Mouse (Mus musculus): Measurements from ENCODE around the gene Tle3.

The Tle3 gene

GRCm38 (mm10) chr9:61439092-61439491 is 66.9 kb downstream of the Tle3 start:
- peak in 1 of 2 experiments; percentile 11 for DNase-seq

DNA sequence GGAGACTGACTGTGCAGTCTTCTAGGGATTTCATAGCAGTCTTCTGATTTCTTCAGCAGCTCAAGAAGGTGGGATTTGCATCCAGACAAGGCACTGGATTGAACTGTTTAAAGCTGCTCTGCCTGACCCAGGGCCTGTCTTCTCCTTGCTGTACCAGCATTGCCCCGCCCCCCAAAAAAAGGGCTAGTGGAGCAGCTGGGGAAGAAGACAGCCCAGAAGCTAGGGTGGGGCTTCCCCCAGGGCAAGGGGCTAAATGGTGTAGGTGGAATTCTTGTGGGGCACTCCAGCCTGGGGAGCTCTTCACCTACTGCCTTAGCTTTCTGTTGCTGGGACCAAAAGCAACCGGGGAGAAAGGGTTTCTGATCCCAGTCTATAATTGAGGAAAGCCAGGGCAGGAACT is 67.8 kb downstream of the Tle3 start:
- peak in 1 of 2 experiments; percentile 15 for DNase-seq

GRCm38 (mm10) chr9:61441206-61441913 is 69.2 kb downstream of the Tle3 start:
- DNase-seq = no peak

GRCm38 (mm10) chr9:61442951-61443630 is 70.9 kb downstream of the Tle3 start:
- peak in 1 of 2 experiments; percentile 12 for DNase-seq

DNA sequence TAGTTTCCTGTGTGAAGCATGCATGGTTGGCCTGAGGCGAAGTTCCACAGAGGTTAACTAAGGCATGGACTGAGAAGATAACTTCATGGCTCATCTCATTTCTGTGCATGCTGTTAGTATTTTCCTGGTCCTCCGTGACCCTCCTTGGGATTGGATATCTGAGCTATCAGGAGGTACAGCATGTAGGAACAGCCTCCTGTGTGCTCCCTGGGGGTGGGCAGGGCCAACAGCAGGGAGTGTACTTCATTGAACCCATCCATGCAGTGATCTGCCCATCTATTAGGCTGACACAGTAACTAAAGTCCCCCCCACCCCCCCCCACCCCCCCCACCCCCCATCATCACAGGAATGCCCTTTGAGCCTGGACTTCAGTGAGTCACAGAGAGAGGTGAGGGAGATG is 73.0 kb downstream of the Tle3 start:
- peak in 1 of 2 experiments; percentile 6 for DNase-seq

DNA sequence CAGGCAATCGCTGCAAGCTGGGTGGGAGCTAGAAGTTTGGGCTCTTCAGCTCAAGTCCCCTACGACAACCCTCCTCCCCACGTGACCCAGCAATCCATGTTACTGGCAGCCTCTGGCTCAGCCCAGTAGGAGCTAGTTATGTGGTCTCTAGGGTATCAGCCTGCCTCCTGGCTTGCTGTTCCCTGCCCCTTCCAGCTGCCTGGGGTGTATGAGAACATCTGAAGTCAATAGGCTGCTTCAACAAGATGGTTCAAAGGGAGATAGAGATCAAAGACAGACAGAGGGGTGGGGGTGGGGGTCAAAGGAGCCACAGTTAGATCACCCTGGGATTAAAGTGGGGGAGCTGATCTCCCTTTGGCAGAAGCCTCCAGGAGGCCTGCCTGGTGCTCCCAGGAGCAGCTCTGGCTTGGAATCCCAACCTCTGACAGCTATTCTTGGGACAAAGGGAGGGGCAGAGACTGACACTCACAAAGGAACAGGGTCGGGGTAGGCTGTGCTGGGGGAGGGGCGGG is 73.6 kb downstream of the Tle3 start:
- peak in 1 of 2 experiments; percentile 20 for DNase-seq

DNA sequence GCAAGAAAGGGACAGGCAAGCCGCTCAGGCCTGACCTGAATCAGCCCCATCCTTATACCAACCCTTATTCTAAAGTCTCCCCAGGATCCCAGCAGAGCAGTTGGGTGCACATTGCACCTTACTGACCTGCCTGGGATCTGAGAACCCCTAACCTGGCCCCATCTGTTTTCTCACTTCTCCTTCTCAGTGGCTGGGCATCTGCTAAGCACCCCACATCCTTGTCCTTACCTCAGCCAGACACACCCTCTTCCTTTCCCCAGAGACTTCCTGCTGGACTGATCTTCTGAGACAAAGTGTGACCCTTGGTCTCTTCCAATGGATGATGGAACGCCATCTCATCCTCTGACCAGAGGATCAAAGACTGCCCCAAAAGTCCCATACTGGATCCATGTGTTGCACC is 74.8 kb downstream of the Tle3 start:
- DNase-seq = peak in 1 of 2 experiments; percentile 11

DNA sequence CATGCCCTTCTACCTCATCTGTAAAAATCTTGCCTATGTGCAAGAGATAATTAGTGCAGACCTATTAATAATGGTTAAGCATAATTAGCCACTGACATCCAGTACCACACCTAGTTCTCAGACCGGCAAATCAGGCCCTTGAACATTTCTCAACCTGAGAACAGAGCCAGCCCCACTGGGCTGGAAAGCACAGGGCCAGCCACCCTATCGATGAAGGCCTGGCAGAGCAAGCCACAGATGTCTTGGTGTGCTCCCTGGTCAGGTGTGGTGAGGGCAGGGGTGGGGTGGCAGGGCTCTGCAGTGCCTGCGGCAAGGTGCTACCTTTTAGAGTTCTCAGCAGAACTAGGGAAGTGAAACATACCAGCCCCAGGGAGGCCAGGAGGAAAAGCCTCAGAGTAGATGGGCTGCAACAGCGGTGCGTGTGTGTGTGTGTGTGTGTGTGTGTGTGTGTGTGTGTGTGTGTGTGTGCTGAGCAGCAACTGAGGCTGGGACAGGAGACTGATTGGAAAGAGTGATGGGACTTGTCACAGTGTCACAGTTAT is 77.3 kb downstream of the Tle3 start:
- peak in 1 of 2 experiments; percentile 36 for DNase-seq

GRCm38 (mm10) chr9:61452081-61452480 is 79.9 kb downstream of the Tle3 start:
- no peak for DNase-seq

DNA sequence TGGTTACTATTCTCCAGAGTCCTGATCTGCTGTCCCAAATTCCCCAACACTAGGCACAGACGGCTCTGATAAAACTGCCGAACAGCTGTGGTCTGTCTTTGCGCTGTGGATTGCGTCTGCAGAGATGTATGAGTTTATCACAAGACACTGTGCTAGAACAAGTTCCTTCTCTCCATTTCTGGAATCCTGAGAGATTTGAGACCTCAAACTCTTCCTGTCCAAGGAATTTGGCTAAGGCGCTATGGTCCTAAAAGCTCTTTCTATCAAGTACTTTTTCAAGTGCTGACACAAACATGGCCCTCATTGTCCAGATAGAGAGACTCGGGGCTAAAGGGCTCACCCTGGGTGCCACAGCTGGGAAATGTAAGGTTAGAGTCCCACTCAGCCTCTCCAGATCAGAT is 83.7 kb downstream of the Tle3 start:
- peak; percentile 36 to 75 for DNase-seq

GRCm38 (mm10) chr9:61456441-61457161 is 84.4 kb downstream of the Tle3 start:
- no peak for DNase-seq

GRCm38 (mm10) chr9:61457162-61457523 is 85.0 kb downstream of the Tle3 start:
- DNase-seq = no peak

DNA sequence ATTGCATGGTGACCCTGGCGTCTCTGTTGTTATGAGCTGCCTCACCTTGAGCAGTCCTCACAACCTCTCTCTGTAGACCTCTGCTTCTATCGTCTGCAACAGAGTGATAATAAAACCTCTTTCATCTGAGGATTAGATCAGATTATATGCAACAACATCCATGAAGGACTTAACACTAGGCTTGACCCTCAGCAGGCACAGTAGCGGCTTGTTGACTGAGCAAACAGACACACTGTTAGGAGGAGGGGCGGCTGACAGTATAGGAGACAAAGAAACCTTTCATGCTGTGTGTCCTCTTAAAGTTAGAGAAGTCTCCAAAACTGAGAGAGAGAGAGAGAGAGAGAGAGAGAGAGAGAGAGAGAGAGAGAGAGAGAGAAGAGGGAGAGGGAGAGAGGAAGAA is 89.7 kb downstream of the Tle3 start:
- DNase-seq = no peak

DNA sequence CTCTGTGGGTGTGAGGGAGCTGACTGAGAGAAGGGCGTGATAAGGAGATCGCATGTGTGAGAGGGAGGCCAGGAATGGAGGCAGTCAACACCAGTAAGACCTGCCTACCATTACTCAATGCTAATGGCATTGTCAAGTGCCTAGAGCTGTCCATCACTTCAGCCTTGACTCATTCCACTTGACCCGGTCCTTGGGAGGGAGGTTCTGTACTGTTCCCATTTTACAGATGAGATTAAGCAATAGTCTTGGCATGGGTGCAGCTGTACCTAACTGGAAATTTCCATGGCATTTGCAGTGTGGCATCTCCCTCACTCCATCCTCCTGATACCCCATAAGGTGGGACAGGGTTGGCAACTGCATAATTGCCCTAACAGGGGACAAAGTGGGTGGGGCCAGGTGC is 95.3 kb downstream of the Tle3 start:
- DNase-seq = no peak

Data from lung, postnatal 4 days (tissue).